Mouse (Mus musculus) adrenal gland, postnatal 25 days (tissue): ENCODE results near the gene Tkt. TPM values are rescaled to one million over a fixed set of nuclear protein-coding genes. Genes with fewer than 3 reads are reported as not detected.

ENCODE experiments used
- DNase-seq: peaks from one replicate; pipeline ENCODE4 v3.0.0; 2021; ENCODE audit warnings: mixed read lengths
- microRNA-seq, 2 experiments: library from miRNA; unstranded; fragments of <30 nt; microRNA quantifications; one replicate each; pipeline ENCODE4 v1.2.0; 2021
- total RNA-seq: library from RNA; stranded (reverse); gene quantifications from 2 replicates; pipeline ENCODE4 v1.2.3, GENCODE M21; 2021

Tkt gene
- total RNA-seq, 1 experiment from 2014 or later, result 1,133 TPM

DNA sequence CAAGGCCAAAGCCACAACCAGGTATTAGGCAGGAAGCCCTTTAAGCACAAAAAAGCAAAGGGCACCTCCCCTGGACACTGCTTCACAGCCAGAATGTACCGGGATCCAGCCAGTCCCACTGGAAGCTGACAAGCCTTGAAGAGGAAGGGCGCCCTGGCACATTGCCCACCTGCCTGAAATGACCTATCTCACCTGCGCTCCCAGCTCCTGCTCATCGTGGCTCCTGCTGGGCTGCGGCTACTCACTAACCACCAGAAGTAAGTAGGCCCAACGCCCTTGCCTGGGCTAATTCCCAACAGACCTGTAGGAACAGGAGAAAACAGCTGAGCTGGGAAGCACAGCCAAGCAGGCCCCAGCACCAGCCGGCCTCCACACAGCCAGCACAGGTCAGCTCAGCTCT is 74.0 kb downstream of the Tkt start:
- DNase-seq, result no peak

DNA sequence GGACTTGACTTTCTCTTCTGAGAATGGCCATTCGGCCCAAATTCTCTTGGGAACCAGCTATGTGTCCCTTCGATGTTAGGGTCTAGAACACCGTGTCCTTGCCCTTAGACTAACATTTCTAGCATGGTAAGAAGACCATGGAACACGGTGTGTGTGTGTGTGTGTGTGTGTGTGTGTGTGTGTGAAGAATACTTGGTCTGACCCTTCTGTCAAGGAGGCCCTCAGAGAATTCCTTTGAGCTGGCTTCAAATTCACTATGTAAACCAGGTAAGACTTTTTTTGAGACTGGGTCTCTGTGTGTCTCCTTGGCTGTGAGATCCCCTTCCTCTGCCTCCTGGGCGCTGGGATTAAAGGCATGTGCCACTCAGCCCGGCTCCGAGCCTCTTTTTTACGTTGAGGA is 74.4 kb downstream of the Tkt start:
- DNase-seq, result no peak

Small RNAs within 50 kb of the gene (microRNA-seq; reads per million reads assigned to microRNA genes)
- 13.7 to 18.1 reads per million in 2 experiments for gene Mir3076

Other genes with a start within 250 kb of the Tkt start
- gene Dcp1a, start 68.8 kb upstream of the Tkt start, total RNA-seq, result 30.3 TPM in 2 replicates
- gene Cacna1d, start 56.9 kb upstream of the Tkt start, total RNA-seq, result 13.5 and 17.1 TPM in 2 replicates
- gene Prkcd, start 77.9 kb downstream of the Tkt start, total RNA-seq, result 210 and 237 TPM in 2 replicates
- 23.7 and 32.8 TPM in 2 replicates for gene Rft1, start 106.0 kb downstream of the Tkt start, total RNA-seq
- gene Sfmbt1, start 166.5 kb downstream of the Tkt start, total RNA-seq, result 28.4 and 35.0 TPM in 2 replicates